Mouse (Mus musculus) embryonic fibroblast, embryonic 13.5 days (primary cell): ENCODE results near the gene Stk35.

Experiments
- CTCF ChIP-seq: IDR thresholded peaks from 2 replicates; pipeline ENCODE4 v1.5.1; 2011; ENCODE audit warnings: mild to moderate bottlenecking, control low read depth, low read length, moderate library complexity, borderline replicate concordance; ENCODE audit not compliant: insufficient read depth
- POLR2A ChIP-seq: IDR thresholded peaks from 2 replicates; pipeline ENCODE4 v1.6.1; 2011; ENCODE audit warnings: low read depth, mild to moderate bottlenecking, control low read depth, low read length, moderate library complexity

DNA sequence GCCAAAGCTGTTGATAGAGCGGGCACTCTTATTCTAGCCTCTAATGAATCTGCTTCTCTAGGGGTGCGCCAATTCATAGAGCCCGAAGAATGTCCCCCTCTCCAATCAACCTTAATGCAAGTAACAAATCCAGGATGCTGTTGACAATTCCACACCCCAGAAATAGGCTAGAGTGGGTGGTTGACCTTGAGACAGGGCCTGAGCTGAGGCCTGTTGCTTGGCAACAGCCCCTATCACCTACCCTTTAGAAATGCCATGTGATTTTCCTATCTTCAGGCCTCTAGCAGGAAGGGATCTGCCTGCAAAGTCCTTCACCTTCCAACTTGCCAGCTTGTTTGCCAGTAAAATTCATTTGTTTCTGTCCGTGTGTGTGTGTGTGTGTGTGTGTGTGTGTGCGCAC, 70.9 kb downstream of the Stk35 start:
- no peak for TF ChIP-seq CTCF
- TF ChIP-seq POLR2A = no peak
